Mouse (Mus musculus) intestine, embryonic 16.5 days (tissue): Measurements from ENCODE around the gene Whrn. TPM values are rescaled to one million over a fixed set of nuclear protein-coding genes. Genes with fewer than 3 reads are reported as not detected.

Experiments used
- ATAC-seq: fragments of 200-750 bp; cut with Nextera tagmentation; 2 replicates; pipeline ENCODE4 v1.8.0; 2017; ENCODE audit warnings: moderate TSS enrichment, moderate library complexity
- H3K27ac ChIP-seq: fragments of 300-500 bp; sonication (generic); 2 replicates; pipeline ENCODE4 v1.5.1; 2014; ENCODE audit warnings: mild to moderate bottlenecking, low read length
- H3K27me3 ChIP-seq: fragments of 300-500 bp; sonication (generic); replicated peaks from 2 replicates; pipeline ENCODE4 v1.6.1; 2014; ENCODE audit warnings: low read length, control low read depth, mixed read lengths; ENCODE audit not compliant: control insufficient read depth, insufficient read depth
- H3K36me3 ChIP-seq: fragments of 300-500 bp; sonication (generic); 2 replicates; pipeline ENCODE4 v1.6.1; 2014; ENCODE audit warnings: low read length, control low read depth; ENCODE audit not compliant: control insufficient read depth, insufficient read depth
- H3K4me1 ChIP-seq: fragments of 300-500 bp; sonication (generic); 2 replicates; pipeline ENCODE4 v1.6.1; 2014; ENCODE audit warnings: low read length, control low read depth, mixed read lengths; ENCODE audit not compliant: control insufficient read depth, insufficient read depth
- H3K4me2 ChIP-seq: fragments of 300-500 bp; sonication (generic); 2 replicates; pipeline ENCODE4 v1.6.1; 2014; ENCODE audit warnings: low read depth, low read length, control low read depth
- H3K4me3 ChIP-seq: fragments of 300-500 bp; sonication (generic); 2 replicates; pipeline ENCODE4 v1.5.1; 2014; ENCODE audit warnings: mild to moderate bottlenecking, low read length
- H3K9ac ChIP-seq: fragments of 300-500 bp; sonication (generic); 2 replicates; pipeline ENCODE4 v1.6.1; 2014; ENCODE audit warnings: low read depth, low read length
- H3K9me3 ChIP-seq: fragments of 300-500 bp; sonication (generic); 2 replicates; pipeline ENCODE4 v1.6.1; 2016; ENCODE audit warnings: low read length, control low read depth; ENCODE audit not compliant: control insufficient read depth
- WGBS: fragments of 180-500 bp; shearing (Covaris S2); extraction: QIAGEN DNeasy Blood & Tissue Kit; methylation state at CpG from one replicate; pipeline ENCODE4 v1.1.7; 2014; 5-methylcytosine and 5-hydroxymethylcytosine counted together
- polyA plus RNA-seq: library from polyadenylated mRNA; unstranded; fragments of >200 nt; fragmentation: Nextera tagmentation; extraction: Ambion mirVana; gene quantifications from 2 replicates; pipeline ENCODE4 v1.2.1, GENCODE M21; 2015

Gene Whrn
- polyA plus RNA-seq, 1 experiment from 2014 or later: 2.9 TPM

DNA sequence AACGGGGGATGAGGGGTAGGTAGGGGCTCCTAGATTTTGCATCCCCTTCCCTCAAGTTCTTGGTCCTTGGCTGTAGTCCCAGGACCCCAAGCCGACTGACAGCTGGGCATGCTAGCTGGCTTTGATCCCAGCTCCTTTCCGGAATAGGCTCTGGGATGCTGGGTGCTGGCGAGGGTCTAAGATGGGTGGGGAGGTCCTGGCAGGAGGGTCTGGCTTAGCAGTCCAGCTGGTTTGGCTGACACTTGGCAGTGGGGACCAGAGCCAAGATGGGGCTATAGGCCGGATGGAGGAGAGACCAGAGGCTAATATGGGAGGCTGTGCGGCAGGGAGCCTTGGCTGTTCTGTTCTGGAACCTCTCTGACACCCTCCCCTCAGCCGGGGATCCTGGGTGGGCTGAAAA, 87.5 kb downstream of the Whrn start:
- 50% methylated on average over 7 of the region's 7 CpGs for WGBS

DNA sequence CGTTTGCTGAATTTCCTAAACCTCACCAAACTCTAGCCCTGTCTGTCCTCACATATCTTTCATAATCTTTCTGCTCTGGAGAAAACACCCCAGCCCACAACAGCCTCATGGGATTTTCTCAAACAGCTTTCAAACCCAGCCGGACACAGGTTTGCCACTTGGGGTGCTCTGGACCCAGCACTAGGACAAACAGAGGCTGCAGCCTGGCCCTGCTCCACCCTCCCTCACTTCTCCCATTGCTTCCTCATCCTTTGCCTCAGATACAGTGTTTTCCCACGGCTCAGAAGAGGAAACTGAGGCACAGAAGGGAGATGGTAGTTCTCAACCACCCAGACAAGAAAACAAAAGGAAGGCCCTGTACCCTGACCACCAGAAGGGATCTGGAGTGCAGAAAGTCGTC, 90.1 kb downstream of the Whrn start:
- Histone ChIP-seq H3K9ac (no peak overlapping the region), H3K27ac (no peak overlapping the region), H3K36me3 (no peaks in the 10 kb centered on the region), H3K4me2 (no peak overlapping the region), H3K4me3 (no peak overlapping the region), H3K27me3 (no peaks in the 10 kb centered on the region), H3K4me1 (peaks cover 62% of the 10 kb centered on the region), H3K9me3 (no peaks in the 10 kb centered on the region)
- WGBS: 55% methylated on average over 4 of the region's 4 CpGs
- no peak for ATAC-seq

More for the DNA sequence above, 87.5 kb downstream of the Whrn start:
- Histone ChIP-seq H3K9ac (peak overlapping the region; percentile 43; the same call in 1 of the 2 replicates), H3K27me3 (no peaks in the 10 kb centered on the region), H3K4me2 (0 out of 2 replicates have a peak overlapping the region, but pooled peaks have one; percentile 0), H3K9me3 (no peaks in the 10 kb centered on the region), H3K4me3 (no peak overlapping the region), H3K27ac (no peak overlapping the region), H3K36me3 (no peaks in the 10 kb centered on the region), H3K4me1 (peaks cover 47% of the 10 kb centered on the region)
- no peak for ATAC-seq

DNA sequence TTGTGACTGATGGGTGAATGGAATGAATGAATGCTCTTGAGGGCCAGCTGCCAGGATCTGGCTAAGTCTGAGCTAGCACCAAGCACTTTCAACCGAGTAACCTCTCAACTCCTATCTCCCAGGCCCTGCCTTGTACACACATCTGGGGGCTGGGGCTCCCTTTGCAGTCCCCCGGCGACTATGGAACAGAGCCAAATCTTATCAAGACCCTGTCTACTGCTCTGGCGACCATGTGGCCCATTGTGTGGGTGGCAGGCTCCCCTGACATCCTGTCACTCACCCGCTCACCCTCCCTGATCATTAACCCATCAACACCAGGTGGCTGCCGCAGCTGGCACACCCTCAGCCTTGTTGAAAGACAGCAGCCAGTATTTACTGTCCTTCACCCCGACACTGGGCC, 90.7 kb downstream of the Whrn start:
- Histone ChIP-seq H3K9me3 (no peaks in the 10 kb centered on the region), H3K27me3 (no peaks in the 10 kb centered on the region), H3K4me1 (peaks cover 61% of the 10 kb centered on the region), H3K4me2 (no peak overlapping the region), H3K27ac (peak overlapping the region; percentile 92), H3K4me3 (no peak overlapping the region), H3K36me3 (no peaks in the 10 kb centered on the region), H3K9ac (0 out of 2 replicates have a peak overlapping the region, but pooled peaks have one; percentile 66)
- no peak for ATAC-seq
- 21% methylated on average over 7 of the region's 7 CpGs for WGBS

DNA sequence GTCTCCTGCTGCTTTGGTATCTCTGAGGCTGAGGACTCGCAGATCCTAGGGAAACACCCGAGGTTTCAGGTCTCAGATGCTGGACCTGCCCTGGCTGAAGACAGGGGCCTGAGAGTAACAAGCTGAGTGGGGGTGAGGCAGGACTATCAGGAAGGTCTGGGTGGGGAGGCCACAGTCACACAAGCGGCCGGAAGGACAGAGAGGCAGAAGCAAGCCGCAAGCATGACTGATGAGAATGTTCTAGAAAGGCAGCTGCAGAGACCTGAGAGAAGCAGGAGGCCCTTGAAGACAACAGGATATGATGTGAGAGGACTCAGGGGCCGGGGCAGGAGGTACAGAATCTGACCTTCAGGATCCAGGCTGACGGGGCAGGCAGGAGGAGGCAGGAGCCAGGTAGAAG, 91.6 kb downstream of the Whrn start:
- Histone ChIP-seq H3K36me3 (no peaks in the 10 kb centered on the region), H3K9ac (peak overlapping the region; percentile 66), H3K4me1 (peaks cover 52% of the 10 kb centered on the region), H3K27ac (peak overlapping the region; percentile 92), H3K4me3 (no peak overlapping the region), H3K9me3 (no peaks in the 10 kb centered on the region), H3K4me2 (peak overlapping the region; percentile 59; the same call in 1 of the 2 replicates), H3K27me3 (no peaks in the 10 kb centered on the region)
- no peak for ATAC-seq
- WGBS: 57% methylated on average over 7 of the region's 7 CpGs

DNA sequence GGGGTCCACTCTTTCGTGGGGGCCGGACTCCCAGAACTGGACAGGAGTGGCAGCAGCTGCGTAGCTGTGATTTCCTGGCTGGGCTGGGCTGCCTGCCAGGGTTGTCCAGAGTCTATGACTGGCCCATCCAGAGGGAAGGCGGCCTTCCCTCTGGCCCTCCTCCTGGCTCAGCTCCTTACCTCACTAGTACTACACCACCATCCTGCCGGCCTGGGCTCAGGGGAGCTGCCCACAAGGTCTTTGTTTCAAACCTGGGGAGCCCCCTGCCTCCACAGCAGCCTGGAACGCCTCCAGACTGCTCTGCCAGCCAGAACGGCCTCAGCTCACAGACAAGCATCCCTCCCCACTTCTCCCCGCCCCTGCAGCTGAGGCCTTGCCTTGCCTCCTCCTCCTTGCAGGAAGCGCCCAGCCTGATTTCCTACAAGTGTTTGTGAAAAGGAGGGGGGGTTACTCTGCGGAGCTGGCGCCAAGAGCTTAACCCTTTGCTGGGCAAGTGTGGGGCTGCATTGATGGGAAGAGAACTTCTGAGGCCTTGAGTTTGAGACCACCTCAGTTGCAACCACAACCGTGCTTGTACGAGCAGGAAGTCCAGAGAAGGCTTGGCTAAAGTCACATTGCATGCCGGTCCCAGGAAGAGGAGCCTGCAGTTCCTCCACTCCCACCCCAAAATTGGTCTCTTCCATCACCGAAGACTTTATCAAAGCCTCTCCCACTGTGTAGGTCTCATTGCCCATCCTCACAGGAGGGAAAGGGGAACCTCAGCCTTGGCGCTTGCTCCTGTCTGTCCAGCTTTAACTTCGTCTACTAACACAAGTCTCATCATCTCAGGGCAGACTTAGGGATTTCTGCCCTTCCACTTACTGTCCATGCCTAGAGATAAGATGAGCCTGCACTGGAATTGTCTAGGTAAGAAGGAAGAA, 92.5 kb downstream of the Whrn start, which contains the start of gene Akna:
TSS of gene Akna (minus strand) at position 315 of the 920 bp plus-strand sequence.
- peak within 1 kb of the TSS; percentile 66 for H3K9ac ChIP-seq
- H3K9me3 ChIP-seq: no peaks in the 10 kb centered on the region
- H3K4me1 ChIP-seq: peaks cover 47% of the 10 kb centered on the region
- 12% methylated on average over 16 of the region's 17 CpGs for WGBS
- H3K4me3 ChIP-seq: peak within 1 kb of the TSS; percentile 43
- no peaks in the 10 kb centered on the region for H3K36me3 ChIP-seq
- H3K27me3 ChIP-seq: no peaks in the 10 kb centered on the region
- H3K4me2 ChIP-seq: peak within 1 kb of the TSS; percentile 59
- peak within 1 kb of the TSS; percentile 92 for H3K27ac ChIP-seq
- ATAC-seq: peak; percentile 92

DNA sequence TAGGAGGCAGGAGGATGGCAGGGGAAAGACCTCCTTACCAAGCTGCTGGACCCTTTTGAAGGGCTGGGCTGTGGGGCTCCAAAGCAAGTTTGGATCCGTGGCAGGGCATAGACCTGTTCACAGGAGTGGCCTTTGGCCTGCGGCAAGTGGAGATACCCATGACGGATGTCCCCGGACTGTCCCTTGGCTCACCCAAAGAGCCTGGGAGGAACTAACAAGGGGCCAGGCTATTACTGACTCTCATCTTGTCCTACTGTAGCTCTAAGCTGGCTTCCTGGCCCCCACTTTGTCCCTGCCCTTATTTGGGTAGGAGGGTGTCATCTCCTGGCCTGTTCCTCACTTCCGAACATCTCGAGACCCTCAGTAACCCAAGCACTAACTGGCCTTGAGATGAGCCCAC, 93.2 kb downstream of the Whrn start:
- peaks cover 42% of the 10 kb centered on the region for H3K4me1 ChIP-seq
- peak overlapping the region; percentile 43 for H3K4me3 ChIP-seq
- ATAC-seq: peak; percentile 11
- WGBS: 39% methylated on average over 6 of the region's 6 CpGs
- no peaks in the 10 kb centered on the region for H3K36me3 ChIP-seq
- H3K27ac ChIP-seq: peak overlapping the region; percentile 92
- H3K9me3 ChIP-seq: no peaks in the 10 kb centered on the region
- peak overlapping the region; percentile 66 for H3K9ac ChIP-seq
- no peaks in the 10 kb centered on the region for H3K27me3 ChIP-seq
- H3K4me2 ChIP-seq: peak overlapping the region; percentile 59

DNA sequence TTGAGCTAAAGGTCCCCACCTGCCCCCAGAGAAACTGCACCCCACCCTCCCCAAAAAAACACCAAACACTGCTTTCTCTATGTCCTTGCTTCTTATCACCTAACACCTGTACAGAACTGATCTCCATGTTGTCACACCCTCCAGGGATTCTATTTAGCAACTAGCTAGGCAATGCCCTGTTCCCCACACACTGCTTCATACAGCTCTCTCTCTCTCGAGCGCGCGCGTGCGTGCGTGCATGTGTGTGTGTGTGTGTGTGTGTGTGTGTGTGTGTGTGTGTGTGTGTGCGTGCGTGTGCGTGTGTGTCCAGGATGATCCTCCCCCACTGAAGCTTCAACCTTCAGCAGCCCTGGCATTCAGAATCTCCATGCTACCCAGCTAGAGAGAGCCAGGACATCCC, 93.7 kb downstream of the Whrn start:
- WGBS: 67% methylated on average over 10 of the region's 10 CpGs
- H3K27ac ChIP-seq: peak overlapping the region; percentile 92
- H3K9me3 ChIP-seq: no peaks in the 10 kb centered on the region
- peaks cover 42% of the 10 kb centered on the region for H3K4me1 ChIP-seq
- peak overlapping the region; percentile 43 for H3K4me3 ChIP-seq
- no peak for ATAC-seq
- H3K36me3 ChIP-seq: no peaks in the 10 kb centered on the region
- H3K4me2 ChIP-seq: peak overlapping the region; percentile 59
- peak overlapping the region; percentile 9; the same call in 1 of the 2 replicates for H3K9ac ChIP-seq
- no peaks in the 10 kb centered on the region for H3K27me3 ChIP-seq

DNA sequence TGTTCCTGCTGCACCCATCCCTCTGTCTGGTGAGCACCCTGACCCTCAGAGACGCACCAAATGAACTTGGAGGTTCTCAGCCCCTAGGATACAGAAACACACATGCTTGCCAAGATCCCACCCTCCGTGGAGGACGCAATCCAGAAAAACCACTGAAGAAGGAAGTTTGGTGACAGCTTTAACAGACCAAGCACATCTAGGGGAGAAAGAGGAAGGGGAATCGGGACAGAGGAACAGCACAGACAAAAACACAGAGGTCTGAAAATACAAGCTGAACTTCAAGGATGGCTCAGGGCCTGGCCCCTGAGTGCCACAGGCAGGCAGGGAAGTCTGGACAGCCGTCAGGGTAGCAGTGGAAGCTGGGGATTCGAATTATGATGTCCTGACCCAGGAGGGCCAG, 94.2 kb downstream of the Whrn start:
- 65% methylated on average over 6 of the region's 6 CpGs for WGBS
- ATAC-seq: no peak
- Histone ChIP-seq H3K4me3 (no peak overlapping the region), H3K4me1 (peaks cover 42% of the 10 kb centered on the region), H3K27me3 (no peaks in the 10 kb centered on the region), H3K9me3 (no peaks in the 10 kb centered on the region), H3K9ac (0 out of 2 replicates have a peak overlapping the region, but pooled peaks have one; percentile 9), H3K27ac (peak overlapping the region; percentile 48), H3K4me2 (peak overlapping the region; percentile 59; the same call in 1 of the 2 replicates), H3K36me3 (no peaks in the 10 kb centered on the region)

DNA sequence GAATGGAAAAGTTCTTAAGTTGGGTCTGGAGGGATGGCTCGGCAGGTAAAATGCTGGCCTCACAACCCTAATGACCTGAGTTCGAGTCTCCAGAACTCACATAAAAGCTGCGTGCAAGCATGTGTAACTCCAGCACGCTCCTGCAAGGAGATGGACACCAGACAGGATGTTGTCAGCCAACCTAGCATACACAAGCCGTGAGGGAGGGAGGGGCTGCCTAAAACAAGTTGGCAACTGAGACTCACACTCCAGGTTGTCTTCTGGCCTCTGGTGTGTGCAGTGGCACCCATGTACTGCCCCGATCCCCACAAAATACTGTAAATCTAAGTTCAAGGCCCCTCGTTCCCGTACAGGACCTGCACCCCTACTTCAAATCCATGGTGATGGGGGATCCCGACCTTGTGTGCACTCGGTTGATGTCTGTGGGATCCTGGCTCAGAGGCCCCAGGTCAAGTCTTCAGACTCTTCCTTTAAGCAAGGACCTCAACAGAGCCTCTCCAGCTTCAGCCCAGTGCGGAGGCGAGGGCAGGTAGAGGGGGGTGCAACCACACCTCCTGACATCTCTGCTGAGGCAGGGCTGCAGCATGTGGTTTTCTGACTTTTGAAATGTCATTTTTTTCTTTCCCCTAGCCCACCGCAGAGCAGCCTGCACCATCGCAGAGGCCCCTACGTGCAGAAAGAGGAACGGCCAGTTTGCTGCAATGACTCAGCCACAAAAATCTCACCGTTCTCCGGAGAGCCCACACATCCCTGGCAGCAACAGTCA, 95.1 kb downstream of the Whrn start:
- Histone ChIP-seq H3K9ac (no peak overlapping the region), H3K27ac (no peak overlapping the region), H3K4me3 (no peak overlapping the region), H3K4me1 (peaks cover 39% of the 10 kb centered on the region), H3K9me3 (no peaks in the 10 kb centered on the region), H3K4me2 (no peak overlapping the region), H3K27me3 (no peaks in the 10 kb centered on the region), H3K36me3 (no peaks in the 10 kb centered on the region)
- 80% methylated on average over 18 of the region's 18 CpGs for WGBS
- no peak for ATAC-seq
